Mouse (Mus musculus) C2C12 (cell line): ENCODE data around the gene Plxna4. TPM values are rescaled to one million over a fixed set of nuclear protein-coding genes. Genes with fewer than 3 reads are reported as not detected.

Experiments used
- H3K27me3 ChIP-seq: one replicate; pipeline ENCODE4 v1.6.1; 2011; ENCODE audit not compliant: control insufficient read depth, insufficient read depth, insufficient read length
- H3K36me3 ChIP-seq: one replicate; pipeline ENCODE4 v1.6.1; 2011; ENCODE audit not compliant: control insufficient read depth, insufficient read depth
- H3K4me3 ChIP-seq: one replicate; pipeline ENCODE4 v1.5.1; 2011; ENCODE audit warnings: mild to moderate bottlenecking, control low read depth; ENCODE audit not compliant: poor library complexity, insufficient read depth, severe bottlenecking
- H3K79me2 ChIP-seq: one replicate; pipeline ENCODE4 v1.6.1; 2011; ENCODE audit not compliant: control insufficient read depth, insufficient read depth
- H3K79me3 ChIP-seq: one replicate; pipeline ENCODE4 v1.6.1; 2011; ENCODE audit warnings: low read depth, control low read depth
- H3ac ChIP-seq: one replicate; pipeline ENCODE3; 2011; ENCODE audit warnings: low read depth; ENCODE audit not compliant: control insufficient read depth, insufficient read length
- CEBPB ChIP-seq: IDR thresholded peaks from one replicate; pipeline ENCODE4 v1.6.1; 2011; ENCODE audit warnings: low read depth, mild to moderate bottlenecking, control low read depth, moderate library complexity
- CTCF ChIP-seq: IDR thresholded peaks from one replicate; pipeline ENCODE4 v1.5.1; 2011; ENCODE audit not compliant: control insufficient read depth, insufficient read depth, insufficient read length
- FOSL1 ChIP-seq: IDR thresholded peaks from one replicate; pipeline ENCODE4 v1.8.0; 2011; ENCODE audit warnings: mild to moderate bottlenecking, low read length; ENCODE audit not compliant: poor library complexity, insufficient read depth, severe bottlenecking
- MAX ChIP-seq: IDR thresholded peaks from one replicate; pipeline ENCODE4 v1.6.1; 2011; ENCODE audit warnings: mild to moderate bottlenecking, control low read depth
- MYOD1 ChIP-seq: IDR thresholded peaks from one replicate; pipeline ENCODE4 v1.6.1; 2011; ENCODE audit warnings: low read depth; ENCODE audit not compliant: control insufficient read depth, insufficient read length
- MYOG ChIP-seq: IDR thresholded peaks from one replicate; pipeline ENCODE4 v1.6.1; 2011; ENCODE audit not compliant: control insufficient read depth, insufficient read length; ENCODE audit errors: extremely low read depth
- USF1 ChIP-seq: IDR thresholded peaks from one replicate; pipeline ENCODE4 v1.6.1; 2011; ENCODE audit warnings: low read depth, mild to moderate bottlenecking, control low read depth, moderate library complexity
- polyA plus RNA-seq: library from polyadenylated mRNA; unstranded; fragments of >200 nt; fragmentation: generic; extraction: Trizol; gene quantifications from one replicate; pipeline ENCODE4 v1.2.1, GENCODE M21; 2012; ENCODE audit warnings: missing spikeins

Plxna4 gene
- polyA plus RNA-seq, 1 experiment, result 0.19 TPM

- Histone ChIP-seq H3K27me3 (peaks cover 6% of the 10 kb centered on the region), H3K4me3 (no peak overlapping the region), H3K79me3 (no peaks in the 10 kb centered on the region), H3ac (no peak overlapping the region), H3K79me2 (no peaks in the 10 kb centered on the region), H3K36me3 (no peaks in the 10 kb centered on the region)
- TF ChIP-seq MYOG (no peak), USF1 (no peak), MYOD1 (no peak), CTCF (no peak), MAX (no peak), FOSL1 (no peak), CEBPB (no peak)
Measured at GRCm38 (mm10) chr6:32540155-32540554, 47.8 kb downstream of the Plxna4 start.

GRCm38 (mm10) chr6:32533962-32534740, 53.8 kb downstream of the Plxna4 start:
- no peaks in the 10 kb centered on the region for H3K79me2 ChIP-seq
- no peak overlapping the region for H3K4me3 ChIP-seq
- H3K36me3 ChIP-seq, result no peaks in the 10 kb centered on the region
- no peaks in the 10 kb centered on the region for H3K79me3 ChIP-seq
- H3K27me3 ChIP-seq, result peaks cover 4% of the 10 kb centered on the region
- TF ChIP-seq MYOG (no peak), USF1 (no peak), FOSL1 (no peak), MYOD1 (no peak), CTCF (no peak), MAX (no peak), CEBPB (no peak)
- no peak overlapping the region for H3ac ChIP-seq

GRCm38 (mm10) chr6:32528081-32528570, 59.9 kb downstream of the Plxna4 start:
- Histone ChIP-seq H3K36me3 (no peaks in the 10 kb centered on the region), H3K4me3 (no peak overlapping the region), H3K79me3 (no peaks in the 10 kb centered on the region), H3K79me2 (no peaks in the 10 kb centered on the region), H3ac (no peak overlapping the region), H3K27me3 (peaks cover 4% of the 10 kb centered on the region)
- TF ChIP-seq MYOD1 (no peak), CEBPB (no peak), FOSL1 (no peak), USF1 (no peak), MAX (no peak), CTCF (no peak), MYOG (no peak)

- Histone ChIP-seq H3K79me3 (no peaks in the 10 kb centered on the region), H3ac (no peak overlapping the region), H3K4me3 (no peak overlapping the region), H3K36me3 (no peaks in the 10 kb centered on the region), H3K27me3 (no peaks in the 10 kb centered on the region), H3K79me2 (no peaks in the 10 kb centered on the region)
- no peak for TF ChIP-seq MAX
- no peak for TF ChIP-seq MYOG
- TF ChIP-seq CEBPB, result no peak
Measured at GRCm38 (mm10) chr6:32527518-32527917, 60.5 kb downstream of the Plxna4 start.

GRCm38 (mm10) chr6:32526762-32527161, 61.2 kb downstream of the Plxna4 start:
- H3K27me3 ChIP-seq, result no peaks in the 10 kb centered on the region
- H3K4me3 ChIP-seq, result no peak overlapping the region
- H3K79me3 ChIP-seq, result no peaks in the 10 kb centered on the region
- H3K79me2 ChIP-seq, result no peaks in the 10 kb centered on the region
- no peak overlapping the region for H3ac ChIP-seq
- no peak for TF ChIP-seq MYOD1
- TF ChIP-seq MAX, result no peak
- no peak for TF ChIP-seq MYOG
- TF ChIP-seq FOSL1, result no peak
- TF ChIP-seq CTCF, result no peak
- TF ChIP-seq USF1, result no peak
- TF ChIP-seq CEBPB, result no peak
- H3K36me3 ChIP-seq, result no peaks in the 10 kb centered on the region

GRCm38 (mm10) chr6:32520097-32520496, 67.9 kb downstream of the Plxna4 start:
- no peak overlapping the region for H3K4me3 ChIP-seq

More at GRCm38 (mm10) chr6:32520097-32520496, 67.9 kb downstream of the Plxna4 start:
- no peak overlapping the region for H3ac ChIP-seq
- no peaks in the 10 kb centered on the region for H3K79me3 ChIP-seq
- TF ChIP-seq MAX (no peak), USF1 (no peak), CEBPB (no peak), CTCF (no peak), FOSL1 (no peak)
- H3K79me2 ChIP-seq, result no peaks in the 10 kb centered on the region
- no peaks in the 10 kb centered on the region for H3K27me3 ChIP-seq
- H3K36me3 ChIP-seq, result no peaks in the 10 kb centered on the region
